Mouse (Mus musculus): ENCODE measurements at regions not wholly inside any gene's neighbourhood (a gene's known extent, or its start where the extent isn't known, plus 50 kb on each side); places are given as distances from the start of the nearest gene placed in this dataset.

- Histone ChIP-seq H3K4me3 (no peak overlapping the region), H3K27ac (no peak overlapping the region)
- no peak for DNase-seq
- intact Hi-C loops (cut with DNase I): no loop called here
- no peak for TF ChIP-seq CTCF (IDR thresholded peaks at IDR 0.05)
These were observed 265.5 kb downstream of the Gja1 start for GRCm38 (mm10) chr10:56642656-56643055.

- no peak for DNase-seq
- Histone ChIP-seq H3K4me3 (no peak overlapping the region), H3K27ac (no peak overlapping the region)
- intact Hi-C loops (cut with DNase I): no loop called here
- TF ChIP-seq CTCF (IDR thresholded peaks at IDR 0.05): no peak
These were observed 266.4 kb downstream of the Gja1 start for GRCm38 (mm10) chr10:56643376-56644135.

GRCm38 (mm10) chr10:56660501-56660900, 283.4 kb downstream of the Gja1 start:
- no peak for TF ChIP-seq CTCF (IDR thresholded peaks at IDR 0.05)

GRCm38 (mm10) chr10:56673919-56674318, 296.8 kb downstream of the Gja1 start:
- no peak for DNase-seq
- Histone ChIP-seq H3K27ac (no peak overlapping the region), H3K4me3 (no peak overlapping the region)
- TF ChIP-seq CTCF (IDR thresholded peaks at IDR 0.05): no peak
- intact Hi-C loops (cut with DNase I): no loop called here

More at GRCm38 (mm10) chr10:56660501-56660900, 283.4 kb downstream of the Gja1 start:
- no peak overlapping the region for H3K4me3 ChIP-seq
- no peak for DNase-seq
- intact Hi-C loops (cut with DNase I): no loop called here
- 0 out of 2 replicates have a peak overlapping the region, but pooled peaks have one; percentile 35 for H3K27ac ChIP-seq

GRCm38 (mm10) chr10:56682901-56683300, 305.8 kb downstream of the Gja1 start:
- Histone ChIP-seq H3K27ac (peak overlapping the region; percentile 77), H3K4me3 (no peak overlapping the region)
- no peak for DNase-seq
- intact Hi-C loops (cut with DNase I): loop anchor here (10.0 kb wide), 2 partner anchors 72 to 298 kb away; no protein-coding TSS in a partner anchor
- no peak for TF ChIP-seq CTCF (IDR thresholded peaks at IDR 0.05)

GRCm38 (mm10) chr10:56685655-56686250, 308.6 kb downstream of the Gja1 start:
- intact Hi-C loops (cut with DNase I): loop anchor here (10.0 kb wide), 2 partner anchors 69 to 301 kb away; no protein-coding TSS in a partner anchor
- H3K4me3 ChIP-seq: no peak overlapping the region
- no peak for DNase-seq
- peak overlapping the region; percentile 46 for H3K27ac ChIP-seq
- no peak for TF ChIP-seq CTCF (IDR thresholded peaks at IDR 0.05)

- Histone ChIP-seq H3K27ac (peak overlapping the region; percentile 74), H3K4me3 (no peak overlapping the region)
- DNase-seq: no peak
- no peak for TF ChIP-seq CTCF (IDR thresholded peaks at IDR 0.05)
- intact Hi-C loops (cut with DNase I): no loop called here
These were observed 314.3 kb downstream of the Gja1 start for GRCm38 (mm10) chr10:56691467-56691866.

GRCm38 (mm10) chr10:56695100-56695499, 318.0 kb downstream of the Gja1 start:
- Histone ChIP-seq H3K27ac (no peak overlapping the region), H3K4me3 (no peak overlapping the region)
- DNase-seq: no peak
- intact Hi-C loops (cut with DNase I): no loop called here
- no peak for TF ChIP-seq CTCF (IDR thresholded peaks at IDR 0.05)

- no peak for TF ChIP-seq CTCF (IDR thresholded peaks at IDR 0.05)
- Histone ChIP-seq H3K4me3 (no peak overlapping the region; the same call in 1 of the 2 replicates), H3K27ac (no peak overlapping the region; the same call in 1 of the 2 replicates)
- intact Hi-C loops (cut with DNase I): no loop called here
- peak; percentile 53 for DNase-seq
These were observed 323.0 kb downstream of the Gja1 start for GRCm38 (mm10) chr10:56700126-56700525.

- no peak overlapping the region for H3K4me3 ChIP-seq
- H3K27ac ChIP-seq: peak overlapping the region; percentile 8; the same call in 1 of the 2 replicates
- DNase-seq: no peak
- TF ChIP-seq CTCF (IDR thresholded peaks at IDR 0.05): no peak
- intact Hi-C loops (cut with DNase I): no loop called here
These were observed 331.3 kb downstream of the Gja1 start for GRCm38 (mm10) chr10:56708411-56708810.

GRCm38 (mm10) chr10:56708886-56709285, 331.8 kb downstream of the Gja1 start:
- DNase-seq: no peak
- intact Hi-C loops (cut with DNase I): no loop called here
- no peak for TF ChIP-seq CTCF (IDR thresholded peaks at IDR 0.05)
- no peak overlapping the region for H3K4me3 ChIP-seq
- peak overlapping the region; percentile 8; the same call in 1 of the 2 replicates for H3K27ac ChIP-seq

- no peak for TF ChIP-seq CTCF (IDR thresholded peaks at IDR 0.05)
- no peak overlapping the region for H3K27ac ChIP-seq
- intact Hi-C loops (cut with DNase I): no loop called here
- H3K4me3 ChIP-seq: no peak overlapping the region
- DNase-seq: no peak
These were observed 335.5 kb downstream of the Gja1 start for GRCm38 (mm10) chr10:56712611-56713105.

- Histone ChIP-seq H3K4me3 (no peak overlapping the region), H3K27ac (no peak overlapping the region)
- DNase-seq: no peak
- intact Hi-C loops (cut with DNase I): no loop called here
- TF ChIP-seq CTCF (IDR thresholded peaks at IDR 0.05): no peak
These were observed 359.9 kb downstream of the Gja1 start for GRCm38 (mm10) chr10:56737073-56737472.
